Mouse (Mus musculus): ENCODE data around the gene Lrrtm3.

DNA sequence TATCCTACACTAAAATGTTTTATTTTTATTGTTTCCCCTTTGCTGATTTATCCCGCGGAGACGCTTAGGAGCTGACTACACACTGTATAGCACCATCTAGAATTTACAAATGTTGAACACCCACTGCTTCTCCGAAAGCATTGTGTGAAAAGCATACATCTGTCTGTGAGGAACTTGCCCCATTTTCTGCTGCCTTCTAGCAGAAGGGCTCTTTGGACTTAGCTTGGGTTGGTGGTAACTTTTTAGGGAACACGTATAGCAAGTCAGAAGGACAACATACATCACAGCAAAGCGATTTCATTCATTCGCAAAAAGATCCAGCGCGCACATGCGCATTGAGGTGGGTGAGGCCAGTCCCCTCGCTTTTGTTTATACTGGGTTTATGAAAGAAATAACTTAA is 25.2 kb upstream of the Lrrtm3 start:
- TF ChIP-seq POLR2A (IDR thresholded peaks at IDR 0.05; ENCODE audit: low read depth, low read length) (no peak), CTCF (IDR thresholded peaks at IDR 0.05; ENCODE audit: borderline replicate concordance, insufficient read depth, low read length) (no peak)

All from embryonic fibroblast, embryonic 13.5 days (primary cell).